Mouse (Mus musculus): ENCODE results near the gene Tysnd1.
A peak's percentile ranks its signal among the peaks of the same experiment; 100 is the strongest.

Tysnd1 gene

DNA sequence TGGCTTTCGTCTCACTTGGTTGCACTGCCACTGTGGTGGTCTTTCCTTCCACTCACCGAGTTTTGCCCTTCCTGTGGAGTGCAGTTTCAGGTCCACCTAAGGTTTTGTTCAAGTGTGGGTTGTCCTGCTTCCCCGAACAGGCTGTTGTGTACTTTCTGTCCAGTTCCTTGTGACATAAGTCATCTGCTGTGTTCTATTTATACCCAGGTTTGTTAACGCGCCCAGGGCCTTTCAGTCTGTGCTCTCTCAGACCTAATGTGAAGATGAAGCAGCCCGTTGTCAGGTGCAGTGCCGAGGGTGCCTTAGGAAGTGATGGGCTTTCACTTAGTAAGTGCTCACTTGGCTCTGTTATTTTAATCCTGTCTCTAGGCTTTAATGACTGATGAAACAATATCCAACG is 5.9 kb upstream of the Tysnd1 start:
- no peak for DNase-seq (ENCODE audit: low read depth, low spot score)

DNA sequence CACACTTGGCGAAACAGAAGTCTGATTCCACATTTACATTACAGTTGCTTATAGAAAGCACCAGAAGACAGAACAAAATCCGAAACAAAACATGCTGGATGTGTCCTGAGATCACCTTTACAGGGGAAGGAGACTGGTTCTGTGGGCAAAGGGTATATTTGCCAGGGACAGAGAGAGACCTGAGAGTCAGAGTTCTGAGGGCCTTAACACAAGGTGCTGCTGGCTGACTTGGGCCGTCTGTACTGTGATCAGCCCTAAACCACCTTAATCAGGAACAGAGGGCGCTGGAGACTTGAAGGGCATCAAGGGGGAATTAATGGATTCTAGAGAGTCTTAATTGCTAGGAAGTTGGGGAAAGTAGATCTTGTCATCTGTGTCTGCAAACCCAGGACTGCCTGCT is 1.8 kb upstream of the Tysnd1 start:
- no peak for DNase-seq (ENCODE audit: low read depth, low spot score)

DNA sequence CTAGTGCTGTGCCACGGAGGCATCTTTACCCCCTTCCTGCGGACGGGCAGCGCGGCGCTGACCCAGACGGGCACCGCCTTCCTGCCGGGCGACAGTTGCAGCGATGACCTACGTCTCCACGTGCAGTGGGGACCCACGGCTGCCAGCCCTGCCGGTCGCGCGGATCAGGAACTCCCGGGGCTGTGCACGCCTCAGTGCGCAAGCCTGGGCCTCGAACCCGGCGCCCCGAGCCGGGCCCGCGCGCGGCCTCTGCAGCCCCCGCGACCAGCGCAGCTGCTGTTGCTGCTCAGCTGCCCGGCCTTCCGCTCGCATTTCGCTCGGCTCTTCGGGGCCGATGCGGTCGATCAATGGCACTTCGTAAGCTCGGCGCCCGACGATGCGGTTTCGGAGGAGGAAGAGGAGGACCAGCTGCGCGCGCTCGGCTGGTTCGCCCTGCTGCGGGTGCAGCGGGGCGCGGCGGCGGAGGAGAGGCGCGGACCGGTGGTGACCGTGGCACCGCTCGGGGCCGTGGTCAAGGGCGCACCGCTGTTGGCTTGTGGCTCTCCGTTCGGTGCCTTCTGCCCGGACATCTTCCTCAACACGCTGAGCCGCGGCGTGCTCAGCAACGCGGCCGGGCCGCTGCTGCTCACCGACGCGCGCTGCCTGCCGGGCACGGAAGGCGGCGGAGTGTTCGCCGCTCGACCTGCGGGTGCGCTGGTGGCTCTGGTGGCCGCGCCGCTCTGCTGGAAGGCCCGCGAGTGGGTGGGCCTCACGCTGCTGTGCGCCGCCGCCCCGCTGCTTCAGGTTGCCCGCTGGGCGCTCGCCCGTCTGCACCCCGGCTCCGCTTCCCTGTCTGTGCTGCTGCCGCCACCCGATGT is 617 bp downstream of the Tysnd1 start:
- peak; percentile 28 for DNase-seq (ENCODE audit: low read depth, low spot score)

DNA sequence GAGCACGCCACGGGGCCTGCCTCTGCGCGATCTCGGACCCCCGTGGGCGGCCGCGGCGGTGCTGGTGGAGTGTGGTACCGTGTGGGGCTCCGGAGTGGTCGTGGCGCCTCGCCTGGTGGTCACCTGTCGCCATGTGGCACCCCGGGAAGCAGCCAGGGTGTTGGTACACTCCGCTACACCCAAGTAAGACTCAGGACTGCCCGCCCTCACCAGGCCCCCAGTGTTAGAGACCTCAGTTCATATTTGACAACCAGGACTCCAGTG is 1.2 kb downstream of the Tysnd1 start:
- no peak for DNase-seq (ENCODE audit: low read depth, low spot score)

DNA sequence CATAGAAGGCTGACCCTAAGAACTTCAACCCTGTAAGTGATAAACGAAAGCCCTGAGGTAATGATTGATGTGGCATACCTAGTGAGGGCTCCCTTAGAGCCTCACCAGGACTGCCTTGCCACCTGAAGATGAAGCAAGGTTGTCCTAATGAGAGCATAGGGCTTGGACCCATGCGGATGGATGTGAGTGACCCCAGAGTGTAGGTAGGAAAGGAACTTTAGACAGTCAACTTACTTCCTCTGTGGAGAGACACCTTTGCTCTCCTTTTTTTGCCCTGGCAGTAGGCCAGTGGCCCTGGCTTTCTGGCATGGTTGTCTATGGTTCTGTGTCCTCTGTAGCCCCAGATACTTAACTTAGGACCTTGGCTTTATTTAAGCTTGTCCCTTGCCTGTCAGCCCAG is 1.7 kb downstream of the Tysnd1 start:
- DNase-seq (ENCODE audit: low read depth, low spot score) = no peak

DNA sequence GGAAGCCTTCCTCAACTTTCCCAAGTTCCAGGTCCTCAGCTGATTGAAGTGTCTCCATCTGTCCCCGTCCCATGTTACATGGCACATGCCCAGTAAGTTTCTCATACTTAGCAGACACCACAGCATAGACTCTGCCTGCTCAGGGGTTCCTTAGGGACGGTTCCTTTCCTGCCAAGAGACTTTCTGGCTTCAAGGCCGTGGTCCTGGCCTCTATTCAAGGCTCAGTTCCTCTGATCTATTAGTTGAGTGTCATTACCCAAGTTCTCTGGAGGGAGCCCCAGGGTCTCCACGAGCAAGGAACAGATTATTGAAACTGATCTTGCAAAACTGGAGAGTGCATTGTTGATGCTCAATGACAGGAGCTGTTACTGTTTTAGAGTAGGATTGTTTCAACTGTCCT is 9.3 kb downstream of the Tysnd1 start:
- no peak for DNase-seq (ENCODE audit: low read depth, low spot score)

DNA sequence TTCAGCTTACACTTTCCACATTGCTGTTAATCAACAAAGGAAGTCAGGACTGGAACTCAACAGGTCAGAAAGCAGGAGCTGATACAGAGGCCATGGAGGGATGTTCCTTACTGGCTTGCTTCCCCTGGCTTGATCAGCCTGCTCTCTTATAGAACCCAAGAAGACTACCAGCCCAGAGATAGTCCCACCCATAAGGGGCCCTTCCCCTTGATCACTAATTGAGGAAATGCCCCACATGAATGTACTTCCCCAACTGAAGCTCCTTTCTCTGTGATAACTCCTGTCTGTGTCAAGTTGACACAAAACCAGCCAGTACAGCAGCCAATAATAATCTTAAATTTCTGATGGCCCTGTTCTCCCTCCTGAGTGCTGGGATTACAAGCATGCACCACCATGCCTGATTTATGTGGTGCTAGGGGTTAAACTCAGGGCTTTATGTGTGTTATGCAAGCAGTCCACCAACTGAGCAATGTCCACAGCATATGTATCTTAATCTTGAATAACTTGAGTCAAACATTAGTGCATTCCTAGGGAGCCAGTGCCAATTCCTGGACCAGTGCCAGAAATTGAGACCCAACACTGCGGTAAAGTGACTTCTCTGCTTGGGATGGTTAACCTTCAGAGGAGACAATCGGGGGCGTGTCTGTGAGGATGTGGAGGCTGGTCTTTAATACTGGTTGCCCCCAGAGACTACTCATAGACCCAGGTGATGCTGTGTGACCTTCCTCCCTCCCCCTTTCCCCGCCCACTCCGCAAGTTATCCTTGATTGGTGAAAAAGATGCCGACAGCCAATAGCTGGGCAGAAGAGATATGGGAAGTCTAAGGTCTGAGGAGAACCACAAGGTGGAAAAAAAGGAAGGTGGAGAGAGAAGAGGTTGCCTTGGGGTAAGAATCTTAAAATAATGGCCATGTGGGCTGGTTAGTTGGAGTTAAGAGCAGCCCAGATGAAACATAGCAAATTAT is 11.4 kb downstream of the Tysnd1 start:
- no peak for DNase-seq (ENCODE audit: low read depth, low spot score)

DNA sequence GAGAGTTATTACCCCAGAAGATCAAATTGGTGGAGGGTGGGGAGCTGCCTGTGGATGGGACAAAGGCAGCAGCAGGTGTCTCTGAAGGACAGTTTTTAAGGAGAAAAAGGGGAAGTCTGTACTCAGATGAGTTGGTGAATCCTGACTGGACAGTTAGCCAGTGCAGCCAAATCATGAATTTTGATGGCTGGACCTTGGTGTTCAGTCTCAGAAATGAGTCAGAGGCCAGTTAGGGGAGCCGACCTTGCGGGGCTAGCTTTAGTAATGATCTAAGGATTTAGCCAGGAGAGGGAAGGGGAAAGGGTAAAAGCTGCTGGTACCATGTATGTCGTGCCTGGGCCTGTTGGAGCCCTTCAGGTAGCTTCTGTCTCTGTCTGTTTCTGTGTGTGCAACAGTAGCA is 18.3 kb downstream of the Tysnd1 start:
- no peak for DNase-seq (ENCODE audit: low read depth, low spot score)

DNA sequence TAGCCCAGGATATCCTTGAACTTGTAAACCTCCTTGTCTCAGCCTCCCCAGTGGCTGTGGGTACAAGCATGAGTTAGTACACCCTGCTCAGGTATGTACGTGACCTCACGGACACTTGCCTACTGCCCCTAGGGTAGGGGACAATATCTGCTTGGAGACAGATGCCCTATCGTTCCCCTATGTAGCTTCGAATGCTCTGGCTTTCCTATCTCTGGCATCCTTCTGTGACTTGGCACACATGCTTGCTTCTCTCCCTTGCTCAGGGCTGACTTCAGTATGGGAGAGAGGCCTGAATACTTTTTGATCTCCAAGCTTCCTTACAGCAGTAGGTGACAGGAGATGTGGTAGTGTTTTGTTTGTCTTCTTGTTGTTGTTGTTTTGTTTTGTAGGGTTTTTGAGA is 18.8 kb downstream of the Tysnd1 start:
- DNase-seq (ENCODE audit: low read depth, low spot score) = no peak

DNA sequence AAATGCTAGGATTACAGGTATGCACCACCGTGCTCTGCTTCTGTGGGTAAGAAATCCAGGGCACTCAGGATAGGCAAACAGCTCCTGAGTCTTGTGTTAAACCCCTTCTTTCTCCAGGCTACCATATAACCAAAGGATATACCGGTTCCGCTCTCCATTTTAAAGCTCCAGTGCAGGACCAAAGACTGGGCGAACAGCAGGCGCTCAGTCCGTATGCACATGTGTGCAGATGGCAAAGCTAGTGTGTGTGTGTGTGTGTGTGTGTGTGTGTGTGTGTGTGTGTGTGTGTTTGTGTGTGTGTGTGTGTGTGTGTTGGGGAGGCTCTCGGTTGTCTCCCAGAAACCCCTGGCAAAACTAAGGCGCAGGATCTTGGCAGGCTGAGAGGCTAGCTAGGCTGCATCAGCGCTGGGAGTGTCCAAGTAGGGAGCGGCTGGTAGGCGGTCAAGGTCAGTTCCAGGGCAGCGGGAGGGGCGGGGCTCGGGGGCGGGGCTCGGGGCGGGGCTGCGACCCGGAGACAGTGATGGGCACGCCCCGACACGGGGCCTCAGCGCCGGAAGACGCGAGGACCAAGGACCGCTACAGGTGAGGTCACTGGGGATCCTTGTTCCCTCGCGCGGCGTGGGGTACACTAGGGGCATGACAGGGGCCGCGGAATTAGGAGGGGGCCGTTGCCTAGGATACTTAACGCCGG is 19.6 kb downstream of the Tysnd1 start, which contains the start of gene Aifm2:
Aifm2 (plus strand) TSS at position 493 of the 691 bp plus-strand sequence.
- peak; percentile 75 for DNase-seq (ENCODE audit: low read depth, low spot score)

DNA sequence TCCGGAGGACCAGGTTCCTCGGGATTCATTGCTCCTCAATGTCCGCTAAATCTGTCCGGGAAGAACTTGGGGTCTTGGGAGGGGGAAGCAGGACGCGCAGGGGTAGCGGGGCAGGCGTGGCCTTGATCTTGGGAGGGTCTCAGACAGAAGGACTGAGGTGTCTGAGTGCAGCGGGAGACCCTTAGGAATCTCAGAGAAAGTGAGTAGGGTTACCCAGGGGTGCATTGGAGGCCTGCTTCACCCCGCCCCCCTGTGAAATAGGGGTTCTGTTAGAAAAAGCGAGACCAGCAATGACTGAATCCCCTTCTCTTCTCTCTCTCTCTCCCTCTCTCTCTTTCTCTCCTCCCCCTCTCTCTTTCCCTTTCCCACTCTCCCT is 20.1 kb downstream of the Tysnd1 start:
- DNase-seq (ENCODE audit: low read depth, low spot score) = no peak

DNA sequence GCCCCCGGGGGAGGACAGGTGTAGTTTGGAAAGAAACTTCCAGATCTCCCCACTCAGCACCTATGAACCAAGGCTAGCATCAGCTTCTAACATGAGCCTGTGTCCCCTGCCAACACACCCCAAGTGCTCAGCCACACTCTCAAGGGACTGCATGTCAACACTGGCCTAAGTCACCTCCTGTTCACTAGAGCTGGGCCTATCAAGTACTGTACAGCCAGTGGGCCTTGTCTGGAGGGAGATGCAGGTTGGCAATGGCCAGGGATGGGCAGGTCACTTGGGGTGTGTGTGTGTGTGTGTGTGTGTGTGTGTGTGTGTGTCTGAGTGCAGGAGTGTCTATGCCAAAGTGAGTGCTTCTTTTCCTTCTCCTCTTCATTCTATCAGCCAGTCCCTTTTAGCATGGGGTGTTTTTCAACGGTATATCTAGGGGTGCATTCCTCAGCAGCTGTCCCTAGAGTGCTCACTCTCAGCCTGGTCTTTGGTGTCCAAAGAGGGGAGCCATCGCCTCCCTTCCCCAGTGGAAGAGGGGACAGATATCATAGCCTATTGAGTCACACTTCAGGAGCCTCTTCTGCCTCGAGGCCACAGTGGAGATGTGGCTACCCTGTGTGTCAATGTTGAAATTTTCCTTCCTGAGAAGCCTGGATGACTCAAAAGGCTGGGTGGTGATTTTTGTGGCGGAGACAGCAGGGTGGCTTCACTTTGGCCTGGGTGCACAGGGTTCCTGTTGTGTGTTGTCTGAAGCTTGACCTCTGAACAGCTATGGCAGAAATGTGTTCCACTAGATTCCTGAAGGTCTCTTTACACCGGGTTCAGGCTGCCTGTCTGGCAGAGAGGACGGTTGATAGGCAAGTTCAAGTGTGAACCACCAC is 20.9 kb downstream of the Tysnd1 start:
- DNase-seq (ENCODE audit: low read depth, low spot score) = no peak

DNA sequence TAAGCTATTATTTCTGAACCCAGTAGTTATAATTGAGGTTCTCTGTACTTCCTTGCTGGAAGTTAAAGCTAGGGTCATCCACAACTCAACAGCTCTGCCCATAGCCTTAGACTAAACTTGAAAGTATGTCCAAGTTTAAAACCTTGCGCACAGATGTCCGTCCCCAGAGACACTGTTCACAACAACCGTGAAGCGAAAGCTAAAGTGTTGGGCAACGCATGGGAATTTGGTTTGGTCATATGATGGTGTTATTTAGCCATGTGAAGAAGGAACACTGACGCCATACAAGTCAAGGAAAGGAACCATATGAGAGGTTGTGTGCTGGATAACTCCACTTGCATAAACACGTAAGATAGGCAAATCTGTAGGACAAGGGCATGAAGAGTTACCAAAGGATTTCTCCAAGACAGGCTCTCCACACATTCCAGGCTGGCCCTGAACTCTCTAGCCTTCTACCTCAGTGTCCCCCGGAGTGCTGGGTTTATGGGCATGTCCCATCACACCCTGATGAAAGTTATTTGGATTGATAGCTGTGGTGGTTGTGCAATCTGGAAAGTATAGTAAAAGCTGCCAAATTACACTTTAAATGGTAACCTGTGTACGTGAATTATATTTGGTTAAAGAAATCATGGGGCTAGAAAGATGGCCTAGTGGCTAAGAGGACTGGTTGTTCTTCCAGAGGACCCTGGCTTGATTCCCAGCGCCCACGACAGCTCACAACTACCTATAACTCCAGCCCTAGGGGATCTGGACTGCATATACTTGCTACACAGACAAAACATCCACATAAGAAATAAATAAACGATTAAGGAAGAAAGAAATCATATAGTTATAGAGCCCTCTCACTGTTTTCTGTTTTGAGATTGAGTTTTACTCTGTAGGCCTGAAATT is 22.3 kb downstream of the Tysnd1 start:
- no peak for DNase-seq (ENCODE audit: low read depth, low spot score)

DNA sequence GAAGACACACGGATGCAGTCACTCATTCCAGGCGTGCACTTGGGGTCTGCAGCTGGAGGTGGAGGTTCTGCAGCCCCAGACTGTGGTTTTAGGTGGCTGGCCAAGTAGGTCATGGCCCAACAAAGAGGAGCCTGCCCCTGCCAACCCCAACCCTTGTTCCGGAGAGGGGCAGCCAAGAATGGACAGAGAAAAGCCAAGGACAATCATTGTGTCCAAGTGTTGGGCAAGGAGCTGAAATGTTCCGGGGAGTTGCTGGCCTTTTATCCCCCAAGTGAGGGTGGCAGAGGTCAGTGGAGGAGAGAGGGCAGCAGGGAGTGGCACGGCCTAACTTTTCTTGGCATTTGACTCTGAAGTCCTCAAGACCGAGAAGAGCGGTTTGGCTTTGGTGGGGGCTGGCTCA is 25.0 kb downstream of the Tysnd1 start:
- no peak for DNase-seq (ENCODE audit: low read depth, low spot score)

DNA sequence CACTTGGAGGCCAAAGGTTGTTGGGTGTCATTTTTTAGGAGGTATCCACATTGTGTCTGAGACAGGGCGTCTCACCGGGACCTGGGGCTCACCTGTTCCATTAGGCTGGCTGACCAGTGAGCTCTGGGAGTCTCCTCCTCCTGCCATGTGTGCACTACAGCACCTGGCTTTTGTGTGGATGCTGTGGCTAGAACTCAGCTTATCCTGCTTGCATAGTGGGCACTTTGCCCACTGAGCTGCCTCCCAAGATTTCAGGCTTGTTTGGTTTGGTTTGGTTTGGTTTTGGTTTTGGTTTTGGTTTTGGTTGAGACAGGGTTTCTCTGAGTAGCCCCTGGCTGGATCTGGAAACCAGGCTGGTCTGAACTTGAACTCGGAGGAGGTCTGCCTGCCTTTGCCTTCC is 26.9 kb downstream of the Tysnd1 start:
- DNase-seq (ENCODE audit: low read depth, low spot score) = no peak

DNA sequence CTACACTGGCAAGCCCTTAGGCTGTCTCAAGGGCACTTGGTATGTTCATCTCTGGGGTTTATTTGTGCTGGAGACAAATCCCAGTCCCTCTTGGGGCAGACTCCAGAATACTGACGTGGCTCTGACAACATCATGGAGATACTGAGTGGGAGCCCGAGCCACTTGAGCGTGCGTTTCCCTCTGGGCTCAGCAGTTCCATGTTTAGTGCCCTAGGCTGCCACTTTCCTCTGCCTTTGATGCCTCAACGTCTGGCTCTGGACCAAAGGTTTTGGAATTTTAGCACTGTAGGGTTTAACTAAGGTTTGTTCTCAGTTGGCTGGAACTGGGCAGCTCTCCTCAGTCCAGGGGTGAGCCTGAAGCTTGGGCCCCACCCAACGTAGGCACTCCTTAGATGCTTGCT is 28.0 kb downstream of the Tysnd1 start:
- DNase-seq (ENCODE audit: low read depth, low spot score) = no peak

DNA sequence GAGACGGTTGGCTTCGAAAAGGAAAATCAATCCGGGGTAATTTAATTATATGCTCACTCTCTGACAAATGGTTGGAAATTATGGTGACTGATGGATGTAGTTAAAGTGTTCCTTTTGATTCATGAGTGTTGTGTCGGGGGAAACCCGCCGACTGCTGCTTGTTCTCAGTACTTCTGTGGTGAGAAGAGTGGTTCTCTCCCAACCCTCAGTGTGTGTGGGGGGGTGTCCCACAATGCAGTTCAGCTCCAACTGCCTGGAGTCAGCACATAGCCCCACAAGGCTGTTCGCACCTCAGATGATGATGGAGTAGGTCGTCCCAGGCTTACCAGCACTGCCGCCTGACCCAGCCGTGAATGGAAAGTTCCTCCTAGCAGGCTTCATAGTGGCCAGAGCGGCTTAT is 33.9 kb downstream of the Tysnd1 start:
- peak; percentile 34 for DNase-seq (ENCODE audit: low read depth, low spot score)

DNA sequence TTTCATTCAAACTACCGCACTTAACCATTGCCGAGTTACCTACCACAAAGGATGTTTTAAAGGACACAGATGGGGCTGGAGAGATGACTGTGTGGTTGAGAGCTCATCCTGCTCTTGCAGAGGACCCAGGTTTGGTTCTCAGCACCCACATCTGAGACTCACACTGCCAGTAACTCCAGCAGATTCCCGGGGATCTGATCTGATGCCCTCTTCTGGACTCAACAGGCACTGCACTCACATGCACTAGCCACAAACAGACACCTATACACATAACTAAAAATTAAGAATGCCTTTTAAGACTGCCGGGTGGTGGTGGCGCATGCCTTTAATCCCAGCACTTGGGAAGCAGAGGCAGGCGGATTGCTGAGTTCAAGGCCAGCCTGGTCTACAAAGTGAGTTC is 34.9 kb downstream of the Tysnd1 start:
- DNase-seq (ENCODE audit: low read depth, low spot score) = no peak

DNA sequence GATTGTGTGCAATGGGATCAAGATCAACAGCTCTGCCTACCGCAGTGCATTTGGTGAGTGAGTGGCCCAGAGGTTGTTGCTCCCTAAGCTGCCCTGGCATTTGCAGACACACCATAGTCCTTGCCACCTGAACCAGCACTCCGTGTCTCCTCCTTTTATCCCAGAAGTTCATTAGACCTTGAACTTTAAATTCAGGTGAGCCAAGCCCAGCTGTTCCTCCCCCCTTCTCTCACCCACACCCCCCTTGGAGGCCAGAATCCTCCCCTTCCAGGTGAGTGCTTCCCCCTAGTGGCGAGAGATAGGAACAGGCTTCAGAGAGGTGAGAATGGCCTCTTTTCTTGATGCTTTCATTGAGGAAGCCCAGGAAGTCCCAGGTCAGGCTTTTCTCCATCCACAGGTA is 39.1 kb downstream of the Tysnd1 start:
- peak; percentile 43 for DNase-seq (ENCODE audit: low read depth, low spot score)

DNA sequence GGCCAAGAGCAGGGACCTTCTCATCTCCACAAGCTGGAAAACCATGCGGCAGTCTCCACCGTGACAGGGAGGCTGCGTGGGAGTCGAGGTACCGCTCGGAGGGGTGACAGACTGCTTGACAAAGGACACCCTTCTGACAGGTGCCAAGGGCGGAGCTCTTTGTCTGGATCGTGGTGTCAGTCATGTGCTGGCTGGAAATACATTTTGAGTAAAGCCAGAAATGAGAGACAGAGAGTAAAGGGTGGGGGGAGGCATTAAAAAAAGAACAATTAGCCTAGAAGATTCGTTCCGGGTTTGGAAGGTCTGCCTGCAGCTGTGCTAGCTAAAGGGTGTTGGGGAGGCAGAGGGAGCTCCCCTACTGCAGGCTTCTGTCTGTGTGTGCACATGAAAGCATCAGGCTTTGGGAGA is 41.4 kb downstream of the Tysnd1 start:
- peak; percentile 66 for DNase-seq (ENCODE audit: low read depth, low spot score)

Measured in brain, adult 2 months (tissue).